Mouse (Mus musculus) forebrain, postnatal 0 days (tissue): ENCODE results near the gene Gramd1c. TPM values are rescaled to one million over a fixed set of nuclear protein-coding genes. Genes with fewer than 3 reads are reported as not detected.

Source experiments
- ATAC-seq: fragments of 200-750 bp; cut with Nextera tagmentation; 2 replicates; pipeline ENCODE4 v1.8.0; 2017; ENCODE audit warnings: mild to moderate bottlenecking, moderate library complexity
- DNase-seq: peaks from one replicate; pipeline ENCODE4 v3.0.0-alpha.2; 2015
- H3K27ac ChIP-seq: fragments of 300-500 bp; sonication (generic); 2 replicates; pipeline ENCODE4 v1.5.1; 2014; ENCODE audit warnings: low read depth, mild to moderate bottlenecking, antibody characterized with exemption, low read length, moderate library complexity, mixed read lengths
- H3K27me3 ChIP-seq: fragments of 300-500 bp; sonication (generic); 2 replicates; pipeline ENCODE4 v1.6.1; 2014; ENCODE audit warnings: mild to moderate bottlenecking, low read length, mixed read lengths; ENCODE audit not compliant: insufficient read depth
- H3K36me3 ChIP-seq: fragments of 300-500 bp; sonication (generic); 2 replicates; pipeline ENCODE4 v1.6.1; 2014; ENCODE audit warnings: mild to moderate bottlenecking, moderate library complexity; ENCODE audit not compliant: insufficient read depth
- H3K4me1 ChIP-seq: fragments of 300-500 bp; sonication (generic); 2 replicates; pipeline ENCODE4 v1.6.1; 2014; ENCODE audit warnings: antibody characterized with exemption; ENCODE audit not compliant: insufficient read depth
- H3K4me2 ChIP-seq: fragments of 300-500 bp; sonication (generic); 2 replicates; pipeline ENCODE4 v1.6.1; 2014; ENCODE audit warnings: low read depth, mild to moderate bottlenecking, moderate library complexity
- H3K4me3 ChIP-seq: fragments of 300-500 bp; sonication (generic); 2 replicates; pipeline ENCODE4 v1.5.1; 2014; ENCODE audit warnings: low read depth, low read length, mixed read lengths
- H3K9ac ChIP-seq: fragments of 300-500 bp; sonication (generic); 2 replicates; pipeline ENCODE4 v1.6.1; 2014; ENCODE audit warnings: mild to moderate bottlenecking
- H3K9me3 ChIP-seq: fragments of 300-500 bp; sonication (generic); 2 replicates; pipeline ENCODE4 v1.6.1; 2016; ENCODE audit warnings: low read length
- CTCF ChIP-seq: sonication (generic); IDR thresholded peaks from 2 replicates; pipeline ENCODE4 v1.5.1; 2016; ENCODE audit warnings: antibody characterized with exemption, control low read depth, low read depth
- WGBS: fragments of 180-500 bp; shearing (Covaris S2); extraction: QIAGEN DNeasy Blood & Tissue Kit; methylation state at CpG from one replicate; pipeline ENCODE4 v1.1.7; 2014; 5-methylcytosine and 5-hydroxymethylcytosine counted together
- polyA plus RNA-seq: library from polyadenylated mRNA; unstranded; fragments of >200 nt; fragmentation: Nextera tagmentation; extraction: Ambion mirVana; gene quantifications from 2 replicates; pipeline ENCODE4 v1.2.1, GENCODE M21; 2015
- total RNA-seq: library from RNA; depleted of rRNA; stranded (reverse); fragments of >200 nt; gene quantifications from 2 replicates; pipeline ENCODE4 v1.2.3, GENCODE M21; 2014

Gene Gramd1c
- total and polyA plus RNA-seq, 2 experiments from 2014 or later = 2.1 to 4.4 TPM

- no peaks in the 10 kb centered on the region for H3K9me3 ChIP-seq
- no peaks in the 10 kb centered on the region for H3K36me3 ChIP-seq
- no peaks in the 10 kb centered on the region for H3K27me3 ChIP-seq
- H3K9ac ChIP-seq = no peak overlapping the region
- DNase-seq = no peak
- ATAC-seq = no peak
- WGBS = 65% methylated on average over 5 of the region's 5 CpGs
- no peaks in the 10 kb centered on the region for H3K4me1 ChIP-seq
- H3K4me3 ChIP-seq = no peak overlapping the region
- no peak overlapping the region for H3K27ac ChIP-seq
- H3K4me2 ChIP-seq = no peak overlapping the region
- no peak for TF ChIP-seq CTCF
Observed at GRCm38 (mm10) chr16:43999541-43999940, 63.6 kb downstream of the Gramd1c start.

- 75% methylated on average over 8 of the region's 8 CpGs for WGBS
- no peaks in the 10 kb centered on the region for H3K9me3 ChIP-seq
Observed at GRCm38 (mm10) chr16:43999111-43999510, 64.0 kb downstream of the Gramd1c start.

DNA sequence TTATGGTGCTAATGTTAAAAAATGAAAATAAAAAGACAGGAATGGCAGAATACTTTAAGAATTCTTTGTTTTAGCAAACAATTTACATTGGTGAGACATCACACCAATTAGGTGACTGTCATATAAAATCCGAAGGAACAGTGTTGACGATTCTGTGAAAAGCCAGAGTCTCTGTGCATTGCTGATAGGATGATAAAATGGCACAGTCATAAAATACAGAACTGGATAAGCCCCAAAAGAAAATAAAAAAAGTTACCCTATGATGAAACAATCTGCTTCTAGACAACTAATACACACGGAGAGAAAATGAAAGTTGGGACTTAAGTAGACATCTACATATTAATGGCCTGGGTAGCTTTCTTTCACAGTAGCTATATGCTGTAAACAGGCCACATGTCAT, 68.5 kb downstream of the Gramd1c start:
- DNase-seq (no peak), ATAC-seq (no peak)
- Histone ChIP-seq H3K4me2 (no peak overlapping the region), H3K4me1 (no peaks in the 10 kb centered on the region), H3K9me3 (no peaks in the 10 kb centered on the region), H3K27me3 (no peaks in the 10 kb centered on the region), H3K4me3 (no peak overlapping the region), H3K36me3 (no peaks in the 10 kb centered on the region), H3K9ac (no peak overlapping the region), H3K27ac (no peak overlapping the region)
- WGBS = 67% methylated on average over 3 of the region's 3 CpGs
- TF ChIP-seq CTCF = no peak

More at GRCm38 (mm10) chr16:43999111-43999510, 64.0 kb downstream of the Gramd1c start:
- TF ChIP-seq CTCF = no peak
- no peak overlapping the region for H3K9ac ChIP-seq
- no peak for ATAC-seq
- H3K27ac ChIP-seq = no peak overlapping the region
- no peaks in the 10 kb centered on the region for H3K27me3 ChIP-seq
- no peak overlapping the region for H3K4me3 ChIP-seq
- no peak overlapping the region for H3K4me2 ChIP-seq
- DNase-seq = no peak
- H3K36me3 ChIP-seq = no peaks in the 10 kb centered on the region
- no peaks in the 10 kb centered on the region for H3K4me1 ChIP-seq

DNA sequence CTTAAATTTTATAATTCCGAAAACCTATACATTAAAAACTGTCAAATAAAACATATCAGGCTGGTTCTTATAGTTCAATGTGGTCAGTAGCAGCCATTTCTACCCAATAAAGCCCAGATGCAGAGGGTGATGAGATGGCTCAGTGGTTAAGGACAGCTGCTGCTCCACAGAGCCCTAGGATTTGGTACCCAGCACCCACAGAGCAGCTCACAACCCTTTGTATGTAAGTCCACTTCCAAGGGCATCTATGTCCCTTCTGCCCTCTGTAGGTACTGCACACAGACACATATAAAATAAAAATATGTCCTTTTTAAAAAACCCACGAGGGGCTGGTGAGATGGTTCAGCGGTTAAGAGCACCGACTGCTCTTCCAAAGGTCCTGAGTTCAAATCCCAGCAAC, 76.8 kb downstream of the Gramd1c start:
- H3K27ac ChIP-seq = no peak overlapping the region
- H3K36me3 ChIP-seq = no peaks in the 10 kb centered on the region
- ATAC-seq (no peak), DNase-seq (no peak)
- H3K4me3 ChIP-seq = no peak overlapping the region
- H3K4me2 ChIP-seq = no peak overlapping the region
- WGBS = 95% methylated on average over 4 of the region's 4 CpGs
- no peaks in the 10 kb centered on the region for H3K4me1 ChIP-seq
- no peaks in the 10 kb centered on the region for H3K9me3 ChIP-seq
- no peaks in the 10 kb centered on the region for H3K27me3 ChIP-seq
- no peak for TF ChIP-seq CTCF
- no peak overlapping the region for H3K9ac ChIP-seq

- peak; percentile 43 for DNase-seq
- WGBS = 29% methylated on average over 9 of the region's 9 CpGs
- Histone ChIP-seq H3K4me1 (no peaks in the 10 kb centered on the region), H3K27ac (no peak overlapping the region), H3K9me3 (no peaks in the 10 kb centered on the region), H3K36me3 (no peaks in the 10 kb centered on the region), H3K27me3 (no peaks in the 10 kb centered on the region), H3K4me2 (peak overlapping the region; percentile 98), H3K4me3 (peak overlapping the region; percentile 77), H3K9ac (peak overlapping the region; percentile 64)
- no peak for TF ChIP-seq CTCF
- ATAC-seq = no peak; the same call in 1 of the 2 replicates
Observed at GRCm38 (mm10) chr16:43980110-43980609, 83.0 kb downstream of the Gramd1c start.

DNA sequence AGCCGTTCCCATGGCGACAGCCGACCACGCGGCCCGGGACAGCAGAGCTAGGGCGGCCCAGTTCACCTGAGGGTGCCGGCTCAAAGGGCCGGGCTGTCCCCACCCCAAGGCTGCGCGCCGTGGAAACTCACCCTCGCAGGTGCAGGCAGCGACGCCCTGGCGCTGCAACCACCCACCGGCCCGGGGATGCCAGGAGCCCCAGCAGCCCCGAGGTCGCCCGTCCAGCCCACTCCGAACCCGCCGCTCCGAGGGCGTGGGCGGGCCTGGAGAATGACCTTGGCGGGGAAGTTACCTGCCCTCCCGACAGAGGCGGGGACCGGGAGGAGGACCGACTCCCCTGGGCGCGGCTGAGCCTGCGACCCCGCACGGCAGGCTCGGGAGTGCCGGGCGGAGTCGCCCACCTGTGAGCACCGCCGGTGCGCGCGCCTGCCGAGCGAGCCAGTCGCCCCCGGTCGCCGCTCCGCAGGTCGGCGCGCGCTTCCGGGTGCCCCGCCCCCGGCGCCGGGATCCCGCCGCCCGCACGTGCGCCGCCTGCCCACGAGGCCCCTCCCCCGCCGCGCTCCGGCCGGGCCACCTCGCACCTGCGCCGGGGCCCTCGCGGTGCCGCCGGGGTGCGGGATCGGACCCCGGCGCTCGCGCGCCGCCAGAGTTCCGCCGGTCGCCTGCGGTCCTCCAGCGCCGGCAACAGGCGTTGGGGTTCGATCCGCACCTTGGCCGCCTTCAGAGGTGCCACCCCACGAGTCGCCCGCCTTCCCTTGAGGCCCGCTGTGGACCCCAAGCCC, 83.6 kb downstream of the Gramd1c start, which contains the start of gene Zdhhc23:
TSS of gene Zdhhc23 (minus strand) at position 464 of the 782 bp plus-strand sequence.
- TF ChIP-seq CTCF = no peak
- Histone ChIP-seq H3K27me3 (no peaks in the 10 kb centered on the region), H3K4me2 (peak within 1 kb of the TSS; percentile 98), H3K4me3 (peak within 1 kb of the TSS; percentile 77), H3K9ac (peak within 1 kb of the TSS; percentile 64), H3K36me3 (no peaks in the 10 kb centered on the region), H3K4me1 (no peaks in the 10 kb centered on the region), H3K27ac (no peak within 1 kb of the TSS), H3K9me3 (no peaks in the 10 kb centered on the region)
- peak; percentile 46 for DNase-seq
- 2% methylated on average over 101 of the region's 103 CpGs for WGBS
- ATAC-seq = peak; percentile 75

DNA sequence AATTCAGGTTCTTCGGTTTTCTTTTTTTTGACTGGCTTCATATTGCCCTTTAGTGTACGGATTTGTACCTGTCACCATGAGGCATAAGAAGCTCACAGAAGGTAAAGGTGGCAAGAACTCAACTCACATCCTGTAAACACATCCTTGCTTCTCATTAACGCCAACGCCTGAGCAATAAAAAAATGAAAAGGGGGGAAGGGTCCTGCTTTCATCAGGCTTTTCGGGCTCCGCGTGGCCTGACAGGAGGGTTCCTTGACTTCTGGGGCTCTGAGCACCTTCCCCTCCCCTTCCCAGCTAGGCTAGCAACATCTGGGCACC, 84.2 kb downstream of the Gramd1c start:
- TF ChIP-seq CTCF = no peak
- Histone ChIP-seq H3K27me3 (no peaks in the 10 kb centered on the region), H3K4me3 (peak overlapping the region; percentile 77), H3K9ac (peak overlapping the region; percentile 64), H3K4me1 (no peaks in the 10 kb centered on the region), H3K9me3 (no peaks in the 10 kb centered on the region), H3K4me2 (peak overlapping the region; percentile 98), H3K36me3 (no peaks in the 10 kb centered on the region), H3K27ac (no peak overlapping the region)
- DNase-seq = peak; percentile 38
- WGBS = 13% methylated on average over 7 of the region's 7 CpGs
- ATAC-seq = no peak
